Mouse (Mus musculus): Measurements from ENCODE around the gene Uqcc1. TPM values are rescaled to one million over a fixed set of nuclear protein-coding genes. Genes with fewer than 3 reads are reported as not detected.
A peak's percentile ranks its signal among the peaks of the same experiment; 100 is the strongest.

Uqcc1 gene
- polyA plus RNA-seq, 1 experiment from 2014 or later: 85.3 TPM

DNA sequence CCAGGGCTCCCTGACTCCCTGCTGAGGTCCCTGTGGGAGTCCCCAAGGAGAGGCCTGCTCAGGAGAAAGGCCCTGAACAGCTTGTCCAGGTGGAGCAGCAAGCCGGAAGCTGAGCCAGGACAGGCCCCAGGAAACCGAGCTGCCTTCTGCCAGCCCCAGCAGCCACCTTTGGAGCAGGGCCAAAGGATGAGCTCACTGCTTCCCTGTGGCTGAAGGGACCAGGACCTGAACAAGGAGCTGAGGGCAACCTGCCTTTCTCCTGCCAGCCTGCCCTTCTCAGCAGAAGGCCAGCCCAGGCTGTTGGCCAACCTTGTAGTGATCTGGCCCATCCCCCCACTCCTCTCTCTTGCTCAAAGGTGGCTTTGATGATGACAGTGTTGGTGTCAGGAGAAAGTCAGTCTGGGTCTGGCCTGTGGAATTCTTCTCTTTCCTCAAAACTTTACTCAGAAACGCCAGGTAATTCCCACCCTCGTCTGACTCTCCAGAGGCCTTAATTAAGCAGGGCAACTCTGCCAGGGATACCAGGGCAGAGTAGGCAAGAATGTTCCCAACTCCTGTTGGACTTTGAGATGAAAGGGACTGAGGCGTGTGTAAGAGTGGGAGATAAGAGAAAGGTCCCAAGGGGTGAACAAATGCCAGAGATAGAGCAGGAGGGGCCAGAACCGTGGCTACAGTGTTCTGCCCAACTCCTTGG lies 124.7 kb downstream of the Uqcc1 start:
- no peaks in the 10 kb centered on the region for H3K4me1 ChIP-seq (ENCODE audit: control insufficient read depth, insufficient read depth, low read length)
- no peak overlapping the region for H3K9ac ChIP-seq (replicated peaks; ENCODE audit: low read length)
- WGBS: 63% methylated on average over 6 of the region's 6 CpGs
- no peak overlapping the region for H3K27ac ChIP-seq (replicated peaks; ENCODE audit: low read depth, low read length)
- no peaks in the 10 kb centered on the region for H3K9me3 ChIP-seq (replicated peaks; ENCODE audit: control insufficient read depth, low read length)
- no peaks in the 10 kb centered on the region for H3K27me3 ChIP-seq (ENCODE audit: control insufficient read depth, insufficient read depth, low read length)
- no peak for ATAC-seq (replicated peaks; ENCODE audit: insufficient number of reproducible peaks, low FRiP score, low TSS enrichment, low read depth)
- H3K36me3 ChIP-seq (replicated peaks; ENCODE audit: control insufficient read depth, insufficient read depth, low read depth, low read length): no peaks in the 10 kb centered on the region
- H3K4me2 ChIP-seq (ENCODE audit: low read depth, low read length): no peak overlapping the region
- DNase-seq (ENCODE audit: low spot score): no peak
- no peak overlapping the region for H3K4me3 ChIP-seq (ENCODE audit: low read depth, low read length)

DNA sequence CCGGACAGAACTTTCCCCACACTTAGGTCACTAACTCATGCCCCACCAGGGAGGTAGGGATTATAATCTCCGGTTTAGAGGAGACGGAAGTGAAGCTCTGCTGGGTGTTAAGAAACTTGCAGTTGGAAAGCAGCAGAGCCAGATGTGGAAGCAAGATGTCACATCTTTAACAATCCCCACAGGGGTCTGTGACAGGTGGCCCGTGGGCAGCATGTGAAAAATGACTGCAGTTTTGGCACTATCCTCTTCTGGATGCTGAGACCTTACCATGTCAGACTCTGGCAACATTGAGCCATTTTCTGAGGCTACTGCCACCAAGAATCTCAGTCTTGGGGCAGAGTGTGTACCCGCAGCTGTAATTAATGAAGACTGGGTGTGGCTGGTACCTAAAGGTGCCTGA lies 126.1 kb downstream of the Uqcc1 start:
- 76% methylated on average over 5 of the region's 5 CpGs for WGBS
- H3K9me3 ChIP-seq (replicated peaks; ENCODE audit: control insufficient read depth, low read length): no peaks in the 10 kb centered on the region
- H3K36me3 ChIP-seq (replicated peaks; ENCODE audit: control insufficient read depth, insufficient read depth, low read depth, low read length): no peaks in the 10 kb centered on the region
- no peak overlapping the region for H3K4me3 ChIP-seq (ENCODE audit: low read depth, low read length)
- no peaks in the 10 kb centered on the region for H3K27me3 ChIP-seq (ENCODE audit: control insufficient read depth, insufficient read depth, low read length)
- DNase-seq (ENCODE audit: low spot score) (no peak), ATAC-seq (replicated peaks; ENCODE audit: insufficient number of reproducible peaks, low FRiP score, low TSS enrichment, low read depth) (no peak)
- no peaks in the 10 kb centered on the region for H3K4me1 ChIP-seq (ENCODE audit: control insufficient read depth, insufficient read depth, low read length)
- H3K9ac ChIP-seq (replicated peaks; ENCODE audit: low read length): no peak overlapping the region
- no peak overlapping the region for H3K27ac ChIP-seq (replicated peaks; ENCODE audit: low read depth, low read length)
- no peak overlapping the region for H3K4me2 ChIP-seq (ENCODE audit: low read depth, low read length)

DNA sequence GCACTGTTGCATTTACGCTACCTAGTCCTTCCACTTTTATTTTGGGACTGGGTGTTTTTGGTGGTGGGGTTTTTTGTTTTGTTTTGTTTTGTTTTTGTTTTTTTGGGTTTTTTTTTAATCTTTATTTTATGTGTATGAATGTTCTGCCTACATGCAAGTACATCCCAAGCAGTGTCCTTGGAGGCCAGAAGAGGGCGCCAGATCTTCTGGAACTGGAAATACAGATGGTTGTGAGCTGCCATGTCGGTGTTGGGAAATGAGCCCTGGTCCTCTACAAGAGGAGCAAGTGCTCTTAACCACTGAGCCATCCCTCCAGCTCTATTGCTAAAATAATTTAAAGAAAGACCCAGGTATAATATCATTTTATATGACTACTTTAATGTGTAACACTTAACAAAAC lies 127.3 kb downstream of the Uqcc1 start:
- H3K4me3 ChIP-seq (ENCODE audit: low read depth, low read length): no peak overlapping the region
- H3K9me3 ChIP-seq (replicated peaks; ENCODE audit: control insufficient read depth, low read length): no peaks in the 10 kb centered on the region
- H3K4me1 ChIP-seq (ENCODE audit: control insufficient read depth, insufficient read depth, low read length): no peaks in the 10 kb centered on the region
- DNase-seq (ENCODE audit: low spot score) (peak; percentile 5), ATAC-seq (replicated peaks; ENCODE audit: insufficient number of reproducible peaks, low FRiP score, low TSS enrichment, low read depth) (no peak)
- no peak overlapping the region for H3K4me2 ChIP-seq (ENCODE audit: low read depth, low read length)
- no peak overlapping the region for H3K27ac ChIP-seq (replicated peaks; ENCODE audit: low read depth, low read length)
- WGBS: 56% methylated on average over 3 of the region's 3 CpGs
- no peaks in the 10 kb centered on the region for H3K36me3 ChIP-seq (replicated peaks; ENCODE audit: control insufficient read depth, insufficient read depth, low read depth, low read length)
- H3K9ac ChIP-seq (replicated peaks; ENCODE audit: low read length): no peak overlapping the region
- no peaks in the 10 kb centered on the region for H3K27me3 ChIP-seq (ENCODE audit: control insufficient read depth, insufficient read depth, low read length)

DNA sequence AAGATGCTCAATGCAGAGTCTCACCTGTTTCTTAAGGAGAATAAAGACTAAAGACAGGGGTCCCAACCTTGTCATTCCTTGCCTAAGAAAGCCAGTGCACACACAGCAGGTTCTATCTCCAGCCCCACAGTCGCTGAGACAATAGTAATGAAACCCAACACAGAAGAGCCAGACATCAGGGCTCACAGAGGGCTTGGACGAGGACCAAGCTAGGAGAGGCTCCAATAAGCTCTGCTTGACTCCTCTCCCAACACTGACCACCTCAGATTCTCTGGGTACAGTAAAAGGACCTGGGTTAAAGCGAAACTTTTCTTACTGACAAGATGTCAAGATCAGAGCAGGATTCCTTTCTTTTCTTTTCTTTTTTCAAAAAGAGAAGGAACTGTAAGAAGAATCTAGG lies 131.5 kb downstream of the Uqcc1 start:
- DNase-seq (ENCODE audit: low spot score) (no peak), ATAC-seq (replicated peaks; ENCODE audit: insufficient number of reproducible peaks, low FRiP score, low TSS enrichment, low read depth) (no peak)
- H3K27ac ChIP-seq (replicated peaks; ENCODE audit: low read depth, low read length): no peak overlapping the region
- no peak overlapping the region for H3K4me3 ChIP-seq (ENCODE audit: low read depth, low read length)
- 70% methylated on average over 3 of the region's 3 CpGs for WGBS
- no peaks in the 10 kb centered on the region for H3K4me1 ChIP-seq (ENCODE audit: control insufficient read depth, insufficient read depth, low read length)
- no peaks in the 10 kb centered on the region for H3K27me3 ChIP-seq (ENCODE audit: control insufficient read depth, insufficient read depth, low read length)
- no peak overlapping the region for H3K4me2 ChIP-seq (ENCODE audit: low read depth, low read length)
- no peaks in the 10 kb centered on the region for H3K9me3 ChIP-seq (replicated peaks; ENCODE audit: control insufficient read depth, low read length)
- H3K36me3 ChIP-seq (replicated peaks; ENCODE audit: control insufficient read depth, insufficient read depth, low read depth, low read length): no peaks in the 10 kb centered on the region
- H3K9ac ChIP-seq (replicated peaks; ENCODE audit: low read length): no peak overlapping the region

Other genes starting within 250 kb of the Uqcc1 start
- 143 and 148 TPM in 2 replicates for gene Trpc4ap, start 237.9 kb downstream of the Uqcc1 start, polyA plus RNA-seq (2014; fragmentation: Nextera tagmentation; extraction: Ambion mirVana)
- gene Edem2, start 200.8 kb downstream of the Uqcc1 start, polyA plus RNA-seq (2014; fragmentation: Nextera tagmentation; extraction: Ambion mirVana): 22.7 and 28.9 TPM in 2 replicates
- gene Gm17581, start 194.4 kb downstream of the Uqcc1 start, polyA plus RNA-seq (2014; fragmentation: Nextera tagmentation; extraction: Ambion mirVana): not detected in 2 replicates
- 2.7 and 2.8 TPM in 2 replicates for gene Procr, start 179.2 kb downstream of the Uqcc1 start, polyA plus RNA-seq (2014; fragmentation: Nextera tagmentation; extraction: Ambion mirVana)
- 0.70 and 0.73 TPM in 2 replicates for gene Mmp24, start 155.0 kb downstream of the Uqcc1 start, polyA plus RNA-seq (2014; fragmentation: Nextera tagmentation; extraction: Ambion mirVana)
- gene BC029722, start 110.9 kb downstream of the Uqcc1 start, polyA plus RNA-seq (2014; fragmentation: Nextera tagmentation; extraction: Ambion mirVana): 5.7 and 6.6 TPM in 2 replicates
- gene Eif6, start 103.4 kb downstream of the Uqcc1 start, polyA plus RNA-seq (2014; fragmentation: Nextera tagmentation; extraction: Ambion mirVana): 198 and 213 TPM in 2 replicates
- gene Fam83c, start 95.5 kb downstream of the Uqcc1 start, polyA plus RNA-seq (2014; fragmentation: Nextera tagmentation; extraction: Ambion mirVana): 0.14 and 0.15 TPM in 2 replicates
- not detected in 2 replicates for gene Gm15557, start 10.4 kb upstream of the Uqcc1 start, polyA plus RNA-seq (2014; fragmentation: Nextera tagmentation; extraction: Ambion mirVana)
- 3.2 TPM in 2 replicates for gene Gdf5, start 15.1 kb upstream of the Uqcc1 start, polyA plus RNA-seq (2014; fragmentation: Nextera tagmentation; extraction: Ambion mirVana)
- 13.4 and 14.0 TPM in 2 replicates for gene Cep250, start 26.1 kb upstream of the Uqcc1 start, polyA plus RNA-seq (2014; fragmentation: Nextera tagmentation; extraction: Ambion mirVana)
- 0.89 and 1.5 TPM in 2 replicates for gene 6430550D23Rik, start 77.7 kb upstream of the Uqcc1 start, polyA plus RNA-seq (2014; fragmentation: Nextera tagmentation; extraction: Ambion mirVana)
- gene Ergic3, start 77.7 kb upstream of the Uqcc1 start, polyA plus RNA-seq (2014; fragmentation: Nextera tagmentation; extraction: Ambion mirVana): 175 and 210 TPM in 2 replicates
- gene Fer1l4, start 122.6 kb upstream of the Uqcc1 start, polyA plus RNA-seq (2014; fragmentation: Nextera tagmentation; extraction: Ambion mirVana): 0.10 TPM in 1 of 2 replicates, not detected in the other
- 4.4 and 6.3 TPM in 2 replicates for gene Spag4, start 134.9 kb upstream of the Uqcc1 start, polyA plus RNA-seq (2014; fragmentation: Nextera tagmentation; extraction: Ambion mirVana)
- 51.3 and 55.4 TPM in 2 replicates for gene Cpne1, start 181.7 kb upstream of the Uqcc1 start, polyA plus RNA-seq (2014; fragmentation: Nextera tagmentation; extraction: Ambion mirVana)
- 47.3 and 48.7 TPM in 2 replicates for gene Rbm12, start 181.7 kb upstream of the Uqcc1 start, polyA plus RNA-seq (2014; fragmentation: Nextera tagmentation; extraction: Ambion mirVana)
- gene Gm28036, start 196.8 kb upstream of the Uqcc1 start, polyA plus RNA-seq (2014; fragmentation: Nextera tagmentation; extraction: Ambion mirVana): 20.1 and 23.8 TPM in 2 replicates
- 356 and 375 TPM in 2 replicates for gene Romo1, start 213.7 kb upstream of the Uqcc1 start, polyA plus RNA-seq (2014; fragmentation: Nextera tagmentation; extraction: Ambion mirVana)
- gene Nfs1, start 213.9 kb upstream of the Uqcc1 start, polyA plus RNA-seq (2014; fragmentation: Nextera tagmentation; extraction: Ambion mirVana): 33.5 and 34.0 TPM in 2 replicates
- gene Rbm39, start 249.9 kb upstream of the Uqcc1 start, polyA plus RNA-seq (2014; fragmentation: Nextera tagmentation; extraction: Ambion mirVana): 678 and 756 TPM in 2 replicates